Mouse (Mus musculus) G1E (cell line): ENCODE results near the gene Grik4. TPM values are rescaled to one million over a fixed set of nuclear protein-coding genes. Genes with fewer than 3 reads are reported as not detected.

Experiments used
- ATAC-seq: 2 replicates; pipeline ENCODE4 v1.8.0; 2016; ENCODE audit warnings: mild to moderate bottlenecking; ENCODE audit not compliant: insufficient number of reproducible peaks, poor library complexity, low FRiP score, severe bottlenecking; ENCODE audit errors: extremely low read depth
- DNase-seq: peaks from one replicate; pipeline ENCODE4 v3.0.0; 2012; ENCODE audit warnings: low spot score
- H3K27me3 ChIP-seq: 2 replicates; pipeline ENCODE4 v1.6.1; 2012; ENCODE audit warnings: mild to moderate bottlenecking, low read length, inconsistent platforms; ENCODE audit not compliant: insufficient read depth
- H3K36me3 ChIP-seq: replicated peaks from 2 replicates; pipeline ENCODE3; 2012; ENCODE audit warnings: mild to moderate bottlenecking, inconsistent platforms
- H3K4me1 ChIP-seq: 2 replicates; pipeline ENCODE4 v1.6.1; 2012; ENCODE audit warnings: low read depth, low read length, inconsistent platforms, mixed read lengths; ENCODE audit not compliant: insufficient read depth
- H3K4me3 ChIP-seq: 2 replicates; pipeline ENCODE4 v1.5.1; 2012; ENCODE audit warnings: low read depth, mild to moderate bottlenecking, inconsistent platforms, low read length, moderate library complexity, mixed read lengths
- H3K9me3 ChIP-seq: replicated peaks from 2 replicates; pipeline ENCODE4 v1.6.1; 2012; ENCODE audit warnings: inconsistent platforms
- CTCF ChIP-seq: IDR thresholded peaks from 2 replicates; pipeline ENCODE4 v1.5.1; 2012; ENCODE audit warnings: low read depth, low read length, inconsistent platforms, mixed read lengths
- GATA1 ChIP-seq: IDR thresholded peaks from 2 replicates; pipeline ENCODE4 v1.6.1; 2012; ENCODE audit warnings: borderline replicate concordance, low read length, inconsistent platforms, mixed read lengths
- GATA2 ChIP-seq: IDR thresholded peaks from 2 replicates; pipeline ENCODE4 v1.6.1; 2012; ENCODE audit warnings: low read depth, low read length, inconsistent platforms, borderline replicate concordance
- POLR2AphosphoS5 ChIP-seq: IDR thresholded peaks from 2 replicates; pipeline ENCODE4 v1.6.1; 2012; ENCODE audit warnings: low read depth, low read length, inconsistent platforms; ENCODE audit not compliant: insufficient replicate concordance
- TAL1 ChIP-seq: conservative IDR thresholded peaks from 2 replicates; pipeline ENCODE4 v1.6.1; 2012; ENCODE audit warnings: low read depth, low read length, inconsistent platforms, mixed read lengths
- polyA plus RNA-seq: library from polyadenylated mRNA; stranded (reverse); fragments of >175 nt; gene quantifications from 2 replicates; pipeline ENCODE4 v1.2.3, GENCODE M21; 2012
- total RNA-seq, 2 experiments: library from RNA; stranded (forward) in 1 of 2; stranded (reverse) in 1 of 2; fragments of 200-1000 nt in 1 of 2; fragments of >200 nt in 1 of 2; fragmentation: Nextera tagmentation in 1 of 2; gene quantifications; 2 replicates each; pipeline ENCODE4 v1.2.3; 2014 to 2017

Grik4 gene
- total and polyA plus RNA-seq, 3 experiments = under 0.01 TPM; not detected in 2

GRCm38 (mm10) chr9:42866650-42867049, 77.6 kb downstream of the Grik4 start:
- Histone ChIP-seq H3K4me3 (no peak overlapping the region), H3K9me3 (peaks cover 8% of the 10 kb centered on the region), H3K4me1 (no peaks in the 10 kb centered on the region), H3K36me3 (no peaks in the 10 kb centered on the region), H3K27me3 (no peaks in the 10 kb centered on the region)
- TF ChIP-seq GATA2 (no peak), TAL1 (no peak), CTCF (no peak), POLR2AphosphoS5 (no peak), GATA1 (no peak)
- DNase-seq (no peak), ATAC-seq (no peak)

- DNase-seq (no peak), ATAC-seq (no peak)
- no peaks in the 10 kb centered on the region for H3K36me3 ChIP-seq
- peaks cover 8% of the 10 kb centered on the region for H3K9me3 ChIP-seq
- TF ChIP-seq TAL1 (no peak), GATA2 (no peak), CTCF (no peak), GATA1 (no peak), POLR2AphosphoS5 (no peak)
- no peaks in the 10 kb centered on the region for H3K27me3 ChIP-seq
- no peak overlapping the region for H3K4me3 ChIP-seq
- H3K4me1 ChIP-seq = no peaks in the 10 kb centered on the region
Observed at GRCm38 (mm10) chr9:42865036-42865829, 79.1 kb downstream of the Grik4 start.

GRCm38 (mm10) chr9:42863360-42863759, 80.9 kb downstream of the Grik4 start:
- DNase-seq (no peak), ATAC-seq (no peak)
- Histone ChIP-seq H3K27me3 (no peaks in the 10 kb centered on the region), H3K4me3 (no peak overlapping the region), H3K9me3 (peaks cover 3% of the 10 kb centered on the region), H3K36me3 (no peaks in the 10 kb centered on the region), H3K4me1 (no peaks in the 10 kb centered on the region)
- no peak for TF ChIP-seq GATA2
- no peak for TF ChIP-seq POLR2AphosphoS5
- no peak for TF ChIP-seq TAL1
- no peak for TF ChIP-seq CTCF
- no peak for TF ChIP-seq GATA1

GRCm38 (mm10) chr9:42861711-42862110, 82.6 kb downstream of the Grik4 start:
- H3K36me3 ChIP-seq = no peaks in the 10 kb centered on the region
- H3K4me3 ChIP-seq = no peak overlapping the region
- DNase-seq (no peak), ATAC-seq (no peak)
- H3K9me3 ChIP-seq = peaks cover 5% of the 10 kb centered on the region
- H3K4me1 ChIP-seq = no peaks in the 10 kb centered on the region
- no peaks in the 10 kb centered on the region; the same call in 1 of the 2 replicates for H3K27me3 ChIP-seq
- no peak for TF ChIP-seq GATA2
- TF ChIP-seq TAL1 = no peak
- no peak for TF ChIP-seq GATA1
- no peak for TF ChIP-seq POLR2AphosphoS5
- TF ChIP-seq CTCF = no peak

- Histone ChIP-seq H3K4me1 (no peaks in the 10 kb centered on the region), H3K4me3 (no peak overlapping the region), H3K9me3 (peaks cover 4% of the 10 kb centered on the region), H3K27me3 (no peaks in the 10 kb centered on the region; the same call in 1 of the 2 replicates), H3K36me3 (no peaks in the 10 kb centered on the region)
- ATAC-seq (no peak), DNase-seq (no peak)
- no peak for TF ChIP-seq GATA1
Observed at GRCm38 (mm10) chr9:42861238-42861637, 83.1 kb downstream of the Grik4 start.

- Histone ChIP-seq H3K9me3 (peaks cover 6% of the 10 kb centered on the region; the same call in 1 of the 2 replicates), H3K4me1 (no peaks in the 10 kb centered on the region), H3K4me3 (no peak overlapping the region), H3K36me3 (no peaks in the 10 kb centered on the region), H3K27me3 (no peaks in the 10 kb centered on the region; the same call in 1 of the 2 replicates)
- no peak for TF ChIP-seq GATA2
- no peak for TF ChIP-seq GATA1
- TF ChIP-seq CTCF = no peak
- no peak for TF ChIP-seq TAL1
- TF ChIP-seq POLR2AphosphoS5 = no peak
- DNase-seq (no peak), ATAC-seq (no peak)
Observed at GRCm38 (mm10) chr9:42859959-42860794, 84.1 kb downstream of the Grik4 start.
